Mouse (Mus musculus): ENCODE measurements around the gene Ephb2.

GRCm38 (mm10) chr4:136789821-136790220 is 46.0 kb downstream of the Ephb2 start:
- TF ChIP-seq POLR2A (IDR thresholded peaks at IDR 0.05; ENCODE audit: insufficient read length, low read depth) (no peak), TCF3 (IDR thresholded peaks at IDR 0.05; ENCODE audit: insufficient read length, low read depth) (no peak), POLR2AphosphoS2 (IDR thresholded peaks at IDR 0.05; ENCODE audit: insufficient read length, low read depth) (no peak), TCF12 (IDR thresholded peaks at IDR 0.05; ENCODE audit: insufficient read depth, poor library complexity, severe bottlenecking) (no peak), USF1 (IDR thresholded peaks at IDR 0.05; ENCODE audit: low read depth) (no peak), MAX (IDR thresholded peaks at IDR 0.05; ENCODE audit: low read depth) (no peak), MYOD1 (IDR thresholded peaks at IDR 0.05; ENCODE audit: control insufficient read depth in 1 of 3, insufficient read length in 2 of 3, low read depth in 2 of 3) (no peak), MYOG (IDR thresholded peaks at IDR 0.05; ENCODE audit: control insufficient read depth in 1 of 3, insufficient read depth in 1 of 3, insufficient read length in 2 of 3, low read depth in 2 of 3) (no peak), E2F4 (IDR thresholded peaks at IDR 0.05; ENCODE audit: insufficient read depth) (no peak), REST (IDR thresholded peaks at IDR 0.05; ENCODE audit: insufficient read depth, insufficient read length) (no peak)

All from myocyte (in vitro differentiated cells).